Mouse (Mus musculus): ENCODE measurements around the gene Mcu.

- TF ChIP-seq CTCF (IDR thresholded peaks at IDR 0.05; ENCODE audit: low read depth) (no peak), EP300 (optimal IDR thresholded peaks at IDR 0.05) (no peak)
These were observed 73.1 kb downstream of the Mcu start for GRCm38 (mm10) chr10:59543351-59543750.

Measured in stomach, postnatal 0 days (tissue).